Mouse (Mus musculus): ENCODE results near the gene Nr2c2.

The Nr2c2 gene

GRCm38 (mm10) chr6:92131456-92131855 lies 40.3 kb downstream of the Nr2c2 start:
- no peak for DNase-seq

GRCm38 (mm10) chr6:92132021-92132911 lies 41.1 kb downstream of the Nr2c2 start:
- DNase-seq = no peak

- no peak for DNase-seq
Measured at GRCm38 (mm10) chr6:92133617-92134016, 42.4 kb downstream of the Nr2c2 start.

- DNase-seq = no peak
Measured at GRCm38 (mm10) chr6:92136356-92136755, 45.2 kb downstream of the Nr2c2 start.

- DNase-seq = no peak
Measured at GRCm38 (mm10) chr6:92145881-92146280, 54.7 kb downstream of the Nr2c2 start.

GRCm38 (mm10) chr6:92153774-92154173 lies 62.6 kb downstream of the Nr2c2 start:
- DNase-seq = no peak

GRCm38 (mm10) chr6:92158801-92159200 lies 67.6 kb downstream of the Nr2c2 start:
- DNase-seq = no peak

- no peak for DNase-seq
Measured at GRCm38 (mm10) chr6:92162724-92163123, 71.5 kb downstream of the Nr2c2 start.

- DNase-seq = no peak
Measured at GRCm38 (mm10) chr6:92176450-92176849, 85.3 kb downstream of the Nr2c2 start.

GRCm38 (mm10) chr6:92183621-92184131 lies 92.5 kb downstream of the Nr2c2 start, which contains the start of gene Mrps25:
Gene Mrps25, minus strand, starts transcription at chr6:92184033.
- peak; percentile 85 for DNase-seq

GRCm38 (mm10) chr6:92184178-92184577 lies 93.0 kb downstream of the Nr2c2 start:
- peak; percentile 3 for DNase-seq

GRCm38 (mm10) chr6:92199414-92199813 lies 108.2 kb downstream of the Nr2c2 start:
- DNase-seq = no peak

GRCm38 (mm10) chr6:92214055-92214772 lies 123.0 kb downstream of the Nr2c2 start:
- no peak for DNase-seq

GRCm38 (mm10) chr6:92214773-92215449 lies 123.7 kb downstream of the Nr2c2 start, which contains the start of gene Rbsn:
Gene Rbsn, minus strand, starts transcription at chr6:92214925.
- peak; percentile 96 for DNase-seq

GRCm38 (mm10) chr6:92219445-92219844 lies 128.3 kb downstream of the Nr2c2 start:
- peak; percentile 80 for DNase-seq

- DNase-seq = peak; percentile 32
Measured at GRCm38 (mm10) chr6:92221604-92222003, 130.4 kb downstream of the Nr2c2 start.

- DNase-seq = no peak
Measured at GRCm38 (mm10) chr6:92222021-92222420, 130.8 kb downstream of the Nr2c2 start.
